Mouse (Mus musculus): ENCODE data around the gene Rpl11. TPM values are rescaled to one million over a fixed set of nuclear protein-coding genes. Genes with fewer than 3 reads are reported as not detected.

Rpl11 gene
- polyA plus RNA-seq, 1 experiment from 2014 or later, result 383 TPM

- no peaks in the 10 kb centered on the region for H3K36me3 ChIP-seq (ENCODE audit: poor library complexity, severe bottlenecking)
- 33% methylated on average over 16 of the region's 16 CpGs for WGBS
- no peak for ATAC-seq
- H3K27ac ChIP-seq, result no peak overlapping the region
- no peaks in the 10 kb centered on the region for H3K27me3 ChIP-seq
- H3K4me1 ChIP-seq, result 0 out of 2 replicates have a peak, but pooled peaks cover 4% of the 10 kb centered on the region
- H3K4me2 ChIP-seq, result no peak overlapping the region
- H3K9me3 ChIP-seq (replicated peaks), result 0 out of 2 replicates have a peak, but pooled peaks cover 4% of the 10 kb centered on the region
- H3K4me3 ChIP-seq, result no peak overlapping the region
- no peak overlapping the region for H3K9ac ChIP-seq
Observed at GRCm38 (mm10) chr4:136088971-136089747, 35.9 kb upstream of the Rpl11 start.

DNA sequence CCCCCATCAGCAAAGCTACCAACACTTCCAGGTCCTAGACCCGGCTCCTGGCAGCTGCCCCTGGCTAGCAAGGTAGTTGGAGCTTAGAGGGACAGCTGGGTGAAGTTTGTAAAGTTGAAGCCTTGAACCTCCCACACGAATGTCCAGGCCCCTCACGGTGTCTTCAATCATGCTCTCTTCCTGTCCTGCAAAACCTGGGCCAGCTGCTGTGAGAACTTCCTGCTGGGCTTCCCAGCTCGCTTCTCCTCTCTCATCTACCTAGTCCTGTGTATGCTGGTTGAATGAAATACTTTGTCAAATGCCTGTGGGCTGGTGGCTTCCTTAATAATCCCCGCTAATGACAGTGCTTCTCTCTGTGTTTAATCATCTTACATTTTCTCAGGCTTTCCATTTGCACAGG is 35.1 kb upstream of the Rpl11 start:
- H3K4me1 ChIP-seq, result 0 out of 2 replicates have a peak, but pooled peaks cover 4% of the 10 kb centered on the region
- H3K9me3 ChIP-seq (replicated peaks), result 0 out of 2 replicates have a peak, but pooled peaks cover 4% of the 10 kb centered on the region
- no peaks in the 10 kb centered on the region for H3K27me3 ChIP-seq
- no peak overlapping the region for H3K4me3 ChIP-seq
- H3K27ac ChIP-seq, result no peak overlapping the region
- no peak for ATAC-seq
- H3K4me2 ChIP-seq, result no peak overlapping the region
- WGBS, result 81% methylated on average over 5 of the region's 5 CpGs
- no peak overlapping the region for H3K9ac ChIP-seq
- H3K36me3 ChIP-seq (ENCODE audit: poor library complexity, severe bottlenecking), result no peaks in the 10 kb centered on the region

GRCm38 (mm10) chr4:136087261-136087660 is 34.0 kb upstream of the Rpl11 start:
- Histone ChIP-seq H3K9ac (no peak overlapping the region), H3K4me2 (no peak overlapping the region), H3K27me3 (peaks cover 9% of the 10 kb centered on the region), H3K4me3 (no peak overlapping the region), H3K27ac (no peak overlapping the region), H3K36me3 (ENCODE audit: poor library complexity, severe bottlenecking) (no peaks in the 10 kb centered on the region), H3K4me1 (0 out of 2 replicates have a peak, but pooled peaks cover 4% of the 10 kb centered on the region), H3K9me3 (replicated peaks) (0 out of 2 replicates have a peak, but pooled peaks cover 4% of the 10 kb centered on the region)
- no peak for ATAC-seq
- WGBS, result 94% methylated on average over 5 of the region's 5 CpGs

DNA sequence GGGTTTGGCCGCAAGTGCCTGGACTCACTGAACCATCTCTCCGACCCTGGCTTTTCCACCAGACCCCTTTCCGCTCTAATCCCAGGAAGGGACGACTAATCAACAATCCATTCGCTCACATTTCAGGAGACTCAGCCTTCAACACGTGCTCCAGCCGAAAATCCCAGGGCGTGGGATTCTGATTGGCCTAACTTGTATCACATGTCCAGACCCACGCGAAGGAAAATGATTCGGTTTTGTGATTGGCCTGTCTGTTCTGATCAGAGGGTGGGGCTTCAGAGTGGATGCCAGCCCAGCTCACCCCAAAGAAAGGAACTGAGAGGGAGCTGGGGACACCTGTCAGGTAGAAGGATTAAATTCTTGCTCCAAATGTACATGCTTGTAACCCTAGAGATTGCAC is 31.6 kb upstream of the Rpl11 start:
- ATAC-seq, result no peak
- H3K9ac ChIP-seq, result no peak overlapping the region
- H3K4me2 ChIP-seq, result no peak overlapping the region
- H3K27ac ChIP-seq, result no peak overlapping the region
- WGBS, result 93% methylated on average over 11 of the region's 11 CpGs
- no peaks in the 10 kb centered on the region for H3K9me3 ChIP-seq (replicated peaks)
- H3K4me1 ChIP-seq, result peaks cover 11% of the 10 kb centered on the region
- peaks cover 31% of the 10 kb centered on the region for H3K27me3 ChIP-seq
- H3K4me3 ChIP-seq, result no peak overlapping the region
- no peaks in the 10 kb centered on the region for H3K36me3 ChIP-seq (ENCODE audit: poor library complexity, severe bottlenecking)

DNA sequence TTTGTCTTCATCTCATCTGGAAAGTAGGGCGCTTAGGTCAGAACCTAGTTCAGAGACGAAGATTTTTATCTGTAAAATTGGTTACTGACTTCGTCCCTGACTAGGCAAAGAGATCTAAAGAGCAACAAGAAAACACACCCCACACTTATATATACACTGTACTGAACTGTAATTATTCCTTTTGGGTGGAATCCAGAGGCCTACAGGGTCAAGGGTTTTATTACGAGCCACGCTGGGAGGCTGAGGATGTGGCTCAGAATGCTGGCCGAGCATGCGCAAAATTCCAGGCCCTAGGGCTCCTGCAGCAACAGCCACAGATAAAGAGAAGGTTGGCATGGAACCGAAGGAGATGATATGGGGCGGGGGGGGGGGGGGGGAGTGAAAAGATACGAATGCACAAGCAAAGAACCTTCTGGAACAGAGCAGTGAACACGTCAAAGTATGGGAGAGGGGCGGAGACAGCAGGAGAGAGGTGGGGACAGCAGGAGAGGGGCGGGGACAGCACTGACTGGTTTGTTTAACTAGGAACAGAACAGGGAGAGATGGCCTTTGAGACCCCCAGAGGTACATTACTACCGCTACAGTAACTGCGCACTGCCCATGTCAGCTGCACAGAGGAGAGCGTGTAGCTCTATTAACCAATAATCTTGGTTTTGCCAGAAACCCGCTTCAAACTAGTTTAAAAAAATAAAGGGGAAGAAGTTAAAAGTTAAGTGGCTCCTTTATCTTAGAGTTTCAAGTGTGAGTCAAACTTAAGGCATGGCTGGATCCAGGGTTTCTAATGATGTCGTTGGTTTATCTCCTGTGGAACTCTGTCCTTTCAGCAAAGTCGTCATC is 30.3 kb upstream of the Rpl11 start:
- no peak for ATAC-seq
- H3K4me2 ChIP-seq, result no peak overlapping the region
- no peaks in the 10 kb centered on the region for H3K36me3 ChIP-seq (ENCODE audit: poor library complexity, severe bottlenecking)
- H3K9me3 ChIP-seq (replicated peaks), result no peaks in the 10 kb centered on the region
- no peak overlapping the region for H3K4me3 ChIP-seq
- peaks cover 31% of the 10 kb centered on the region for H3K27me3 ChIP-seq
- H3K27ac ChIP-seq, result no peak overlapping the region
- WGBS, result 84% methylated on average over 19 of the region's 19 CpGs
- peaks cover 7% of the 10 kb centered on the region for H3K4me1 ChIP-seq
- no peak overlapping the region for H3K9ac ChIP-seq

- H3K9me3 ChIP-seq (replicated peaks), result no peaks in the 10 kb centered on the region
- peaks cover 7% of the 10 kb centered on the region for H3K4me1 ChIP-seq
- peak overlapping the region; percentile 27 for H3K4me3 ChIP-seq
- ATAC-seq, result no peak
- 5% methylated on average over 28 of the region's 28 CpGs for WGBS
- H3K27ac ChIP-seq, result no peak overlapping the region
- peak overlapping the region; percentile 57 for H3K4me2 ChIP-seq
- peaks cover 31% of the 10 kb centered on the region for H3K27me3 ChIP-seq
- no peaks in the 10 kb centered on the region for H3K36me3 ChIP-seq (ENCODE audit: poor library complexity, severe bottlenecking)
- peak overlapping the region; percentile 52 for H3K9ac ChIP-seq
Observed at GRCm38 (mm10) chr4:136081729-136082128, 28.5 kb upstream of the Rpl11 start.

DNA sequence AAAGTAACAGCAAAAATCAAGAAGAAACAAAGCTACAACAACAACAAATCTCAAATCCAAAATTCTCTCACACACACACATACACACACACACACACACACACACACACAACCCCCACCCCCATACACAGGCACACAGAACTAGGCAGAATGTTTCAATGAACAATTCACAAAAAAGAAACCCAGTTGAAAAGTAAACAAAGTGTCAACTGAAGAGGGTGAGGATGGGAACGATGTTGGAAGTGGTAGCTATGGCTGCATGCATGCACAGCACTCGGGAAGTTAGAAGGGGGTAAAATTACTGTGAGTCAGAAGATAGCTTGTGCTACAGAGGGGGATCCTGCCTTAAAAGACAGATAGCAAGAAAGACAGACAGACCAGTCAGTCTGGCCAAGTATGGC is 25.4 kb upstream of the Rpl11 start:
- WGBS, result 72% methylated on average over 2 of the region's 2 CpGs

DNA sequence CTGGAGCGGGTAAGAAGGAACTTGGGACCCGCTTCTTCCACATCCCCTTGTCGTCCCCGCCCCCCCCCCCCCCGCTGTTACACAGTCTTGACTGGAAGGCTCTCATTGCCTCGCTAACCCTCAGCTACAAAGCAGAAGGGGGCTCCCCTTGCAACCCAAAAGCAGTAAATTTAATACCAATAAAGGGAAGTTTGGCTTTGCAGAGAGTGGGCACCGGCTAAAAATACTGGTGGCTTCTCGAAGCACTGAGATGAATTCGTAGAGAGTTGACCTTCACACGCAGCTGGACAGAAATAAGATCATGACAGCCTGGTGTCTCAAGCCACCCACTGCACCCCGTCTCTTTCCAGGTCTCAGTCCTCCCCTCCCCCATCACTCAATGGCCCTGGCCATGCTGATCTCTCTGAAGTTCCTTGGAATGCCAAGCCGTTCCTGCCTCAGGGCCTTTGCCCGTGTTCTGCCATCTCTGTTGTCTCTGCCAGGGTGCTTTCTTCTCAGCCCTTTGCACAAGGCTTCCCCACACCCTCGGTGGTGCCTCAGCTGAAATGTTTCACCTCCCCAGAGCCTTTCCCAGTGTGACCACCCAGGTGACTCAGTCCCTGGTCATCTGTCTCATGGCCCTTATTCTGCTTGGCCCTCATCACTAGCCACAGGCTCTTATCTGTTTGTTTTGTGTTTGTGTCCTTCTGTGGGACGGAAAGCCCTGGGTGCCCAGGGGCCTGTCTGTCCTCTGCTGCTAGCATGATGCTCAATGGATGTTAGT is 23.7 kb upstream of the Rpl11 start:
- no peak for ATAC-seq
- H3K27me3 ChIP-seq, result peaks cover 19% of the 10 kb centered on the region
- no peak overlapping the region for H3K27ac ChIP-seq
- H3K4me2 ChIP-seq, result no peak overlapping the region
- H3K9ac ChIP-seq, result no peak overlapping the region
- 68% methylated on average over 14 of the region's 15 CpGs for WGBS
- H3K4me1 ChIP-seq, result peaks cover 7% of the 10 kb centered on the region
- H3K9me3 ChIP-seq (replicated peaks), result no peaks in the 10 kb centered on the region
- H3K4me3 ChIP-seq, result no peak overlapping the region
- H3K36me3 ChIP-seq (ENCODE audit: poor library complexity, severe bottlenecking), result no peaks in the 10 kb centered on the region

More for the DNA sequence above, 25.4 kb upstream of the Rpl11 start:
- H3K4me1 ChIP-seq, result peaks cover 7% of the 10 kb centered on the region
- no peak for ATAC-seq
- no peak overlapping the region for H3K27ac ChIP-seq
- H3K9me3 ChIP-seq (replicated peaks), result no peaks in the 10 kb centered on the region
- H3K9ac ChIP-seq, result no peak overlapping the region
- peaks cover 31% of the 10 kb centered on the region for H3K27me3 ChIP-seq
- no peaks in the 10 kb centered on the region for H3K36me3 ChIP-seq (ENCODE audit: poor library complexity, severe bottlenecking)
- H3K4me2 ChIP-seq, result no peak overlapping the region
- H3K4me3 ChIP-seq, result no peak overlapping the region

DNA sequence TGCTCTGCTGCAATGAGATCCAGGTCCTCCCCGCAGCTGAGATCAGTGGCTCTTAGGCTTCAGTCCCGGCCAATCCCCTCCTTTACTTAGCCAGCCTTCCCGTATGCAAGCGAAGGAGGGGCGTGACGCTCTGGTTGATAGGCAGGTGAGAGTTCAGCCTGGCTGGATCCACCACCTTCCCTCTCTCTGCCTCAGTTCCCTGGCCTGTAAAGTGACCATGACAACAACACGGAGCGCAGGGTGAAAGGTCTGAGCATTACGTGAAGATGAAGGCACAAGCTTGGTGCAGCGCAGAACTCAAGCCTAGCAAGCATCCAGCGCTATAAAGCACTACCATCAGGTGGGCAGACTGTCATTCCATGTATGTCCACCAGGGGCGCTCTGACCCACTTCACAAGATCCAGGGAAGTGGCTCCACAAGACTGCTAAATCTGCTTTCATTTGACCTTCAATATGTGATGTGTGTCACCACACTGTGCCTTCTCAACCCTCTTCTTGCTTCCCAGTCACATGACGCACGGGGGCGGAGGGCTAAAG is 18.0 kb upstream of the Rpl11 start:
- H3K9me3 ChIP-seq (replicated peaks), result no peaks in the 10 kb centered on the region
- peak; percentile 38; the same call in 1 of the 2 replicates for ATAC-seq
- no peak overlapping the region for H3K27ac ChIP-seq
- peaks cover 8% of the 10 kb centered on the region; the same call in 1 of the 2 replicates for H3K4me1 ChIP-seq
- no peaks in the 10 kb centered on the region for H3K36me3 ChIP-seq (ENCODE audit: poor library complexity, severe bottlenecking)
- peak overlapping the region; percentile 25 for H3K4me2 ChIP-seq
- no peak overlapping the region for H3K4me3 ChIP-seq
- H3K9ac ChIP-seq, result no peak overlapping the region
- 4% methylated on average over 15 of the region's 15 CpGs for WGBS
- no peaks in the 10 kb centered on the region for H3K27me3 ChIP-seq

GRCm38 (mm10) chr4:136070592-136070991 is 17.4 kb upstream of the Rpl11 start:
- 64% methylated on average over 6 of the region's 6 CpGs for WGBS
- Histone ChIP-seq H3K36me3 (ENCODE audit: poor library complexity, severe bottlenecking) (no peaks in the 10 kb centered on the region), H3K27me3 (no peaks in the 10 kb centered on the region), H3K4me3 (no peak overlapping the region), H3K4me1 (peaks cover 8% of the 10 kb centered on the region; the same call in 1 of the 2 replicates), H3K9ac (no peak overlapping the region), H3K4me2 (no peak overlapping the region), H3K9me3 (replicated peaks) (no peaks in the 10 kb centered on the region), H3K27ac (no peak overlapping the region)
- ATAC-seq, result no peak

GRCm38 (mm10) chr4:136069954-136070353 is 16.7 kb upstream of the Rpl11 start:
- WGBS, result 3% methylated on average over 18 of the region's 18 CpGs
- ATAC-seq, result peak; percentile 66; the same call in 1 of the 2 replicates
- no peak overlapping the region for H3K4me3 ChIP-seq
- peaks cover 8% of the 10 kb centered on the region; the same call in 1 of the 2 replicates for H3K4me1 ChIP-seq
- no peaks in the 10 kb centered on the region for H3K27me3 ChIP-seq
- no peak overlapping the region for H3K4me2 ChIP-seq
- no peak overlapping the region for H3K9ac ChIP-seq
- no peak overlapping the region for H3K27ac ChIP-seq
- no peaks in the 10 kb centered on the region for H3K36me3 ChIP-seq (ENCODE audit: poor library complexity, severe bottlenecking)
- H3K9me3 ChIP-seq (replicated peaks), result no peaks in the 10 kb centered on the region
